Mouse (Mus musculus): ENCODE results near the gene Hdac7.

- no peak for TF ChIP-seq CTCF (IDR thresholded peaks at IDR 0.05; ENCODE audit: low read depth, low read length)
- no peak for TF ChIP-seq POLR2AphosphoS5 (IDR thresholded peaks at IDR 0.05; ENCODE audit: insufficient replicate concordance, low read depth, low read length)
- TF ChIP-seq GATA1 (IDR thresholded peaks at IDR 0.05; ENCODE audit: borderline replicate concordance, low read length) = no peak
- TF ChIP-seq TAL1 (conservative IDR thresholded peaks at IDR 0.05; ENCODE audit: low read depth, low read length) = no peak
- TF ChIP-seq GATA2 (IDR thresholded peaks at IDR 0.05; ENCODE audit: borderline replicate concordance, low read depth, low read length) = no peak
Measured at GRCm38 (mm10) chr15:97812875-97813274, 31.4 kb downstream of the Hdac7 start.
